Mouse (Mus musculus) bone marrow macrophage, adult 2 months (primary cell): ENCODE measurements around the gene 1700023F06Rik.

Experiments used
- CTCF ChIP-seq: IDR thresholded peaks from 2 replicates; pipeline ENCODE4 v1.5.1; 2012; ENCODE audit warnings: low read depth, mild to moderate bottlenecking, low read length, moderate library complexity
- POLR2A ChIP-seq: IDR thresholded peaks from 2 replicates; pipeline ENCODE4 v1.6.1; 2012; ENCODE audit warnings: mild to moderate bottlenecking, low read depth, low read length, borderline replicate concordance

GRCm38 (mm10) chr11:103240740-103241139, 32.4 kb upstream of the 1700023F06Rik start:
- no peak for TF ChIP-seq CTCF
- TF ChIP-seq POLR2A = no peak
